Mouse (Mus musculus) activated CD4-positive, CD25-positive, alpha-beta regulatory T cell, adult 4 months (primary cell): ENCODE measurements around the gene Oscp1. TPM values are rescaled to one million over a fixed set of nuclear protein-coding genes. Genes with fewer than 3 reads are reported as not detected.
"Not testable (repeated sequence)": the region's sequence is repeated elsewhere in the genome, so short reads cannot be mapped to it uniquely, and the experiment has no call there.

Experiments used
- ATAC-seq: one replicate; pipeline ENCODE4 v1.8.0; 2017
- polyA plus RNA-seq, 2 experiments: library from polyadenylated mRNA; unstranded; fragments of 100-300 nt; shearing (Covaris generic); gene quantifications; one replicate each; pipeline ENCODE4 v1.2.1; 2017

Oscp1 gene
- polyA plus RNA-seq, 2 experiments from 2014 or later, result 0.47 to 0.69 TPM

DNA sequence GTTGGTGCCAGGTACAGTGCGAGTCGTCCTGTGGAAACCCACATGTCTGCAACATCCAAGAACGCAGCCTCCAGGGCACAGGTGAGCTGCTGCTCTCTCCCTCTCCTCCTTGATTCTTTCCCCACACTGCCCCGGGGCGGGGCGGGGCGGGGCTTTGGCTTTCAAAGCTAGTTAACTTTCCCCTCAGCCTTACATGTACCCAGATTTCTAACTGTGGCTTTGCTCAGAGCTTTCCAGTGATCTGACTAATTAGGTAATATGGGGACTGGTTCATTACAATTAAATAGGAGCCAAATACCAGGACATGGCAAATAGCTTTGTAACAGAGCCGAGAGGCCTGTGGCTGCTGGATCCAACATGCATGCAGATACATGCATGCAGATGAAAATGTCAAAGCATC, 26.0 kb downstream of the Oscp1 start:
- ATAC-seq, result no peak

DNA sequence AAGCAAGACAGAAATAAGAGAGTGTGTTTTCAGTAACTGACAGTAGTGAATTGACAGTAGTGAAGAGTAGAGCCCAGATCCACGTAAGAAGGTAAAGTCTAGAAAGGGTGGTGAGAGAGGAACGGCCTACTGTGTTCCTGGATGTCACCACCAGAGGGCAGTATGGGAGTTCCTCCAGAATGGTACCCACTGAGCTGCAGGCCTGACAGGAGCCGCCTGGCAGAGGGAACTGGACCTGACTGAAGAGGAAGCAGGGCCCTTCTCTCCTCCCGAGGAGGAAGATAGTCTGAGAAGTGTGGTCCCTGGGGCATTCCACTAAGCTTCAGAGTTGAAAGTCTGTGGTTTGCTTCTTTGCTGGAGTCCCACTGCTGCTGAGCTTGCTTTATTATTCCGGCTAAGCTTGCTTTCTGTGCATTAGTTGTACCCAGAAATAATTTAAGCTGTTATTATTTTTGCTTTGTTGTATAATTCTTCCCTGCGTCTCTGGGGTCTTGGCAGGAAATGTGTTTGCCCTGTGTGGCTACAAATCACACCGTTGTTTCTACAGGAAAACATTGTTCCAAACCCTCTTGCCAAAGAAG, 27.7 kb downstream of the Oscp1 start:
- peak; percentile 88 for ATAC-seq

DNA sequence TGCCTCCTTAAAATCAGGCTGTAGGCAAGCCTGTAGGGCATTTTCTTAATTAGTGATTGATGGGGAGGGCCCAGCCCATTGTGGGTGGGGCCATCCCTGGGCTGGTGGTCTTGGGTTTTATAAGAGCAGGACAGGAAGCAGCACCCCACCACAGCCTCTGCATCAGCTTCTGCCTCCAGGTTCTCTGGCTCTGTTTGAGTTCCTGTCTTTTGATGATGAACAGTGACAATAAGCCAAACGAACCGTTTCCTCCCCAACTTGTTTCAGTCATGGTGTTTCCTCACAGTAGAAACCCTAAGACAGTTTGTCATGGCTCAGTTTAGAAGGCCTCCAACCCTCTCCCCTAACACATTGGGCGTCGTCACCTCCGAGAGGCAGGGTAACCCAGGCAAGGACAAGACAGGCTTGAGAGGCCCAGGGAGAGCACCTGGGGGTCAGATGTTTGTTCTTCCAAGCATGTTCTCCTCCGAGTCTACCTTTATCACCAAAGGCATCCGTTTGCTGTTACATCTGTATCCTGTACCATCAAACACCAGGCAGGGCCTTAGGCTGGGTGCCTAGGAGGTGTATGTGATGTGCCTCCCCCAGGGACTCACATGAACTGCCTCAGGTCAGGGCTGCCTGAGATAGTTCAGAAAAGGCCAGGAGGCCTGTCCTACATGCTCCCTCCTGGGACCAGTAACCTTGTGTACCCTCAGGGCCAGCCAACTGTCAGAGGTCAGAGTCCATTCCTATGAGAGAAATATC, 31.9 kb downstream of the Oscp1 start:
- peak; percentile 40 for ATAC-seq

GRCm38 (mm10) chr4:126090848-126091124, 32.4 kb downstream of the Oscp1 start:
- ATAC-seq, result no peak

DNA sequence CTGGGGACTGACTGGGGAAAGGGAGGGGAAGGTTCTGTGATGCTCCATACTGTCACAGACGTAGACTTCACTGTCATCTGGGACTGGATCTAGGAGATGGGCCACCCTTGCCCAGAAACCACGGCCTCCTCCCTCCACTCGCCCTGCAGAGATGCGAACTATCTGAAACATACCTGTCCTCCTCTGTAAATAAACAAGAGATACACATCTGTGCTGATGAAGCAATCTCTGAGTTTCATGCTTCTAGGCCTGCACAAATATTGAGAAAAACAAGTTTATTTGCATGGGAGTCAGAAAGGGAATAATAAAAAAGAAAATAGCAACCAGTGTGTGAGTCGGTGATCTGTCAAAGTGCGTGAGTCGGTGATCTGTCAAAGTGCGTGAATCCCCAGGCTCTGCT, 33.5 kb downstream of the Oscp1 start:
- no peak for ATAC-seq

DNA sequence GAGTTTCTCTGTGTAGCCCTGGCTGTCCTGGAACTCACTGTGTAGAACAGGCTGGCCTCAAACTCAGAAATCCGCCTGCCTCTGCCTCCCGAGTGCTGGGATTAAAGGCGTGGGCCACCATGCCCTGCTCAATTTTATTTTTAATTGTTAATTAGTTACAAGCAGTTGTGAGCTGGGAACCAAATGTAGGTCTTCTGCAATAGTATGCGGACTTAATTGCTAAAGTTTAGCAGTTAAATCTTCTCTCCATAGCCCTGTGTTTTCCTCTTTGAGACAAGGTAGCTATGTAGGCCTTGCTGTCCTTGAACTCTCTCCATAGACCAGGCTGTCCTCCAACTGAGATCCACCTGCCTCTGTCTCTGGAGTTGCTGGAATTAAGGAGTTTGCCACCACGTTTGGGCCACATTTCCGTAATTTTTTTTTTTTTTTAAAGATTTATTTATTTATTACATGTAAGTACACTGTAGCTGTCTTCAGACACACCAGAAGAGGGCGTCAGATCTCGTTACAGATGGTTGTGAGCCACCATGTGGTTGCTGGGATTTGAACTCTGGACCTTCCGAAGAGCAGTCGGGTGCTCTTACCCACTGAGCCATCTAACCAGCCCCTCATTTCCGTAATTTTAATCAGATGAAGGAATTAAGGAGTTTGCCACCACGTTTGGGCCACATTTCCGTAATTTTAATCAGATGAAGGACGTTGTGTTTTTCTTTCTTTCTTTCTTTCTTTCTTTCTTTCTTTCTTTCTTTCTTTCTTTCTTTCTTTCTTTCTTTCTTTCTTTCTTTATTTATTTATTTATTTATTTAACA, 37.5 kb downstream of the Oscp1 start:
- ATAC-seq, result not testable (repeated sequence)

- peak; percentile 100 for ATAC-seq
These were observed 38.2 kb downstream of the Oscp1 start, which contains the start of gene Lsm10 for GRCm38 (mm10) chr4:126096464-126097111. Lsm10 (plus strand) TSS chr4:126096623.

GRCm38 (mm10) chr4:126097711-126098253, 39.4 kb downstream of the Oscp1 start:
- ATAC-seq, result no peak

DNA sequence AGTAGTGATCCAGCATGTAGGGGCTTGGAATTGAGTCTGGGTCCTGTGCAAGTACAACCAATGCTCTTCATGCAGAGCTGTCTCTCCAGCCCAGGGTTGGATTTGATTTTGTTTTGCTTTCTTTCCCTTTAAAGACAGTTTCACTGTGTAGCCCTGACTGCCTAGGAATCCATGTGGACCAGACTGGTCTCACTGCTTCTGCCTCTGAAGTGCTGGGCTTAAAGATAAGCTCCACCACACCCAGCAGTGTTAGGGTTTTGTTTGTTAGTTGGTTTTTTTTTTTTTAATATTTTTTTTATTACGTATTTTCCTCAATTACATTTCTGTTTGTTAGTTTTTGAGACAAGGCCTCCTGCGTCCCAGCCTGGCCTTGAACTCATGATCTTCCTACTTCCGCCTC, 41.0 kb downstream of the Oscp1 start:
- no peak for ATAC-seq

DNA sequence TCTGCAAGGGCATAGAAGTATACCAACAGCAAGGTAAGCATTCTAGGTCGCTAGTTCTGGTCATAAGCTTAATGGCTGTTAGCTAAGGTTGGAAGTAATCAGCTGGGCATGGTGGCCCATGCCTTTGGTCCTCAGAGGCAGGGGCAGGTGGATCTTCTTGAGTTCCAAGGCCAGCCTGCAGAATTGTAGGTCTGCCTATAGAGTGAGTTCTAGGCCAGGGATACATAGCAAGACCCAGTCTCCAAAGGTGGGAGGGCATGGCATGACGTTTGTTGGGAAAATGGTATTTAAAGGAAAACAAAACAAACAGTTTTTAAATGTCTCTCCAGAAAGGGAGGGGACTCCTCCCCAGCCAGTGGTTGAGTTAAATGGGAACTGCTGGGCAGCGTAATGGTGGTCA, 42.4 kb downstream of the Oscp1 start:
- ATAC-seq, result no peak

GRCm38 (mm10) chr4:126102061-126102841, 43.9 kb downstream of the Oscp1 start:
- ATAC-seq, result no peak

DNA sequence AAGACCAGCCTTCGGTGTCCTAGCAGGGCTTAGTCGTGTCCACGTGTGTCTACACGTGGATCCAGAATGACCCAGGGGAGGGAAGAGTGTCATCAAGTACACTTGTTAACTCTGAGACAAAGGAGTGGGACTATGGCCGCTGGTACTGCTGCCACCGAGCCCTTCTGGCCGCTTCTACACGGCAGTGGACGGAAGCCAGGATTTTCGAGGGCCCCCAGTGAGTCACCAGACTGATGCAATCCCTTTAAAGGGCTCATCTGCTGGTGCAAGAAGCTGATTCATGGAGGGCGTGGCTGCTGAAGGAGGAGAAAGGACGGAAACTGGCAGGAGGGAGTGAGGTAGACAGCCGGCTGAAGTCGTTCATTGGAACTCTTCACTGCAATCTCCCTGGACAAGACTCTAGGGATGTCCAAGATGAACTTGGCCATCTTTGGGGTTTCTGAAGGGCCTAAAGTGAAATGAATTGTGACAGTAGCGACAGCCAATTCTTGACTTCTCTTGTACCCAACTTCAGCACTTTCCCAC, 44.8 kb downstream of the Oscp1 start:
- ATAC-seq, result peak; percentile 65

- peak; percentile 94 for ATAC-seq
These were observed 45.3 kb downstream of the Oscp1 start, which contains the start of gene Stk40 for GRCm38 (mm10) chr4:126103590-126104068. Stk40 (plus strand) TSS chr4:126103957.

DNA sequence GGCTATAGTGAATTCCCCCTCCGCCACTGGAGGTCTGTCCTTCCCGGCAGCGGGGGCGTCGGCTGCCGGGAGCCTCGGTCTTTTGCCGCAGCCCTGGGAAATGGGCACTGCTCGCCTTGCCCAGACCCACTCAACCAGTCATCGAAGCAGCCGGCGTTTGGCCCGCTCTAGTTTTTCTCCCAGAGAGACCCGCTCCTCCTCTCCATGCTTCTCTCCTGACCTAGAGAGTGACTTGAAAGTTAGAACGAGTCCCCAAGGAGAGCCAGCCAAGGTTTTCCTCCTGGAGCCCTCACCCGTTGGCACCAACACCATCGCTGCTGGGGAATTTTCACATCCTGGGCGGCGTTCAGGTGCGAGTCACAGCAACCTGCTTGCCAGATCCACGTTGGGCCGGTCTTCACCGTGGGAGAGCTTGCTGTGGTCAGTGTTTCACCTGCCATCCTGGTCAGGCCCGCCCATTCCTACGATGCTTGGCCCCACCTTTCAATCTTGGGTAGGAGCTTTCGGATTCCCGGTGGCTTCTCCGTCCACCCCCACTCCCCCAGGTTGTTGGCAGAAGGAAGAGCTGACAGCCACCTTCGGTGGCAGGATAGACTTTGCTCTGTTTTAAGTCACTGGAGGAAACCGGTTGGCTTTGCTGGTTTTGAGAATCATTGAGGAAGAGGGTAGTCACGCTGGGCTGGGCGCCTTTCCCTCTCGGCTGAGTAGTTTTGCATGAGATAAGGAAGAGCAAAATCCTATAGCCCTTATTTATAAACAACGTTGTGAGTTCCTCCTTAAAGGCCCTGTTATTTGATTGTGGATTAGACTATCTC, 46.1 kb downstream of the Oscp1 start:
- no peak for ATAC-seq

- no peak for ATAC-seq
These were observed 46.9 kb downstream of the Oscp1 start for GRCm38 (mm10) chr4:126105131-126105783.

GRCm38 (mm10) chr4:126108061-126108740, 49.8 kb downstream of the Oscp1 start:
- no peak for ATAC-seq

GRCm38 (mm10) chr4:126109613-126110373, 51.4 kb downstream of the Oscp1 start:
- peak; percentile 25 for ATAC-seq

DNA sequence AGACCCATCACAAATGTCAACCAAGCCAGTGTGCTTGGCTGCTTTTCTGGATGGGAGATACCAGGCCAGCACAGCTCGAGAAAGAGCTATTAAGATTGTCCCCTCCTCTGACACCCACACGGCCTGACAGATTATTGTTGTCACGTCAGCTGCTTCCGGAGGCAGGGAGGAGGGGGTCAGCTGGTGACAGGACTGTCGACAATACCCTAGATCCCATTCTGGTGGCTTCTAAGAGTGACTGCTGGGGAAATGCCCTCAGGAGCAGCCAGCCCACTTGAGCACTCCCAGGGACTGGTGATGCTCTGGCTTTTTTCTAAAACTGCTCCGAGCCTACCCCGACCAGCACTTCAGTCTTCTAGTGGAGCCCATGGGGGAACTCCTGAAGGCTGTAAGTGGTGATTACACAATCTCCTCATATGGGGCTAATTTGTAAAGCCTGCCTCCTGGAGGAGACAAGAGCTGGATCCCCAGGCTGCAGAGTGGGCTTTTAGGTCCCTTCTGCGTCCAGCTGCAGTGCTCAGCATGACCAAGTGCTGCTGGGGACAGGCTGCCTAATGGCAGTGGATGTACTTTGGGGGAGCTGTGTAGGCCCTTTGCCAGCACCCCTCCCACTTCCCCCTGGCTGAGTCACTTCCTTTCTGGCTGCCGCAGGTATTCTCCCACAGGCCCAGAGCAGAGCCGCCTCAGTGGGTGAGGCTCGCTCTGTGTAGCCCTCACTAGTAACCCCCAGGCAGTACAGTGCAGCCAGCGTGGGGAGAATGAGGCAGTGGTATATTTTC, 52.2 kb downstream of the Oscp1 start:
- ATAC-seq, result peak; percentile 88
